Mouse (Mus musculus) liver, postnatal 0 days (tissue): ENCODE measurements around the gene Tsc22d4.

Experiments used
- CTCF ChIP-seq: sonication (generic); IDR thresholded peaks from 2 replicates; pipeline ENCODE4 v1.5.1; 2016; ENCODE audit warnings: antibody characterized with exemption, low read depth
- EP300 ChIP-seq: IDR thresholded peaks from 2 replicates; pipeline ENCODE4 v1.6.1; 2016; ENCODE audit warnings: antibody characterized with exemption, low read depth, mild to moderate bottlenecking

DNA sequence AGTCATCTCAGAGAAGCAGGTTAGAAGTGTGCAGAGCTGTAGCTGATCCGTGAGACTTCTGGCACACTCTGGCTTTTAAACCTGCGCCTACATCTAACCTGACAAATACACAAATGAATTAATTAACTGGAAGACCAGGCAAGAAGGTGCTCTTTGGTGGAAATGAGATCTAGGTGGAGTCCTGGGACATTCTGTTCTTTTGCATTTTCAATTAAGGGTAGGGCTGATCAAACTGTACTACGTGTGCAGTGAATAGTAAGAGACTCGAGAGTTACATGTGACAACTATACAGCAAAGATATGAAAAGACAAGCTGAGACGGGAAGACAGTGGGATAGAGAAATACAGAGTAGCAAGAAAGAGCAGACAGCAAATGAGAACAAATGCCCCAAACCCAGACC lies 32.1 kb upstream of the Tsc22d4 start:
- no peak for TF ChIP-seq CTCF
- TF ChIP-seq EP300: no peak
